Mouse (Mus musculus): ENCODE results near the gene Atp6v1fnb. TPM values are rescaled to one million over a fixed set of nuclear protein-coding genes. Genes with fewer than 3 reads are reported as not detected.

The Atp6v1fnb gene
- total and polyA plus RNA-seq, 3 experiments: 0.13 TPM; not detected in 2

DNA sequence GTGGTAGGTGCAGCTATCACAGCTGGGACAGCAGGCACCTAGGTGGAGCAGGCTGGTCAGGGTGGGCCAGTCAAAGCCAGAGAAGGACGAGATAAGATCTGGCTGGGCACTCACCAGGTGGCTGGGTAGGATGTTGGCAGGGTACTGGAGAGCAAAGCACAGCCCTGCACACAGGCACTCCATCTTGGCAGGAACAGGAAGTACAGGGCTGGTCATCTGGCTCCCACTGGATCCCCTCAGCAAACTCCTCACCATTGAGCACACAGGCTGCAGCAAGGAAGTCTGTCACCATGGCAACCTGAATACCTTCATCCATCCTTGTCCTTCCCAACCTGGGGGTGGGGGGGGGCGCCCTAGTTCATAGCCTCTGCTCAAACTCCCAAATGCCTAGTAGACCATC lies 26.6 kb downstream of the Atp6v1fnb start:
- Histone ChIP-seq H3K9ac (ENCODE audit: control insufficient read depth, low read depth, low read length, poor library complexity, severe bottlenecking) (no peak overlapping the region), H3K27me3 (ENCODE audit: control insufficient read depth in 1 of 2, insufficient read depth in 2 of 2, low read length in 2 of 2) (no peaks in the 10 kb centered on the region), H3K27ac (ENCODE audit: control insufficient read depth, low read depth, low read length) (no peak overlapping the region), H3K79me2 (ENCODE audit: control insufficient read depth, insufficient read depth, low read length, poor library complexity) (no peaks in the 10 kb centered on the region), H3K9me3 (replicated peaks; ENCODE audit: insufficient read depth, low read length) (no peaks in the 10 kb centered on the region), H3K36me3 (ENCODE audit: control insufficient read depth in 1 of 2, insufficient read depth in 2 of 2, low read length in 2 of 2) (peaks cover 0 to 17% of the 10 kb centered on the region in 2 experiments; a peak in 2 of 4 replicates), H3K4me3 (ENCODE audit: control insufficient read depth in 1 of 2, insufficient read depth in 1 of 2, low read depth in 2 of 2, low read length in 2 of 2) (no peak overlapping the region), H3K4me1 (ENCODE audit: control insufficient read depth in 1 of 2, insufficient read depth in 2 of 2, low read length in 2 of 2) (peaks cover 9 to 19% of the 10 kb centered on the region in 2 experiments)
- no peak for DNase-seq (ENCODE audit: low read depth, low spot score)
- no peak for TF ChIP-seq GATA1 (IDR thresholded peaks at IDR 0.05; ENCODE audit: low read depth, low read length)
- TF ChIP-seq GABPA (IDR thresholded peaks at IDR 0.05; ENCODE audit: low read depth, low read length): no peak
- no peak for TF ChIP-seq ETS1 (IDR thresholded peaks at IDR 0.05; ENCODE audit: low read depth, low read length)
- TF ChIP-seq RAD21 (IDR thresholded peaks at IDR 0.05; ENCODE audit: low read depth, low read length): no peak
- TF ChIP-seq CTCF (IDR thresholded peaks at IDR 0.05 in 2 of 3, conservative IDR thresholded peaks at IDR 0.05 in 1 of 3; ENCODE audit: control insufficient read depth in 1 of 3, insufficient read depth in 1 of 3, low read depth in 2 of 3, low read length in 3 of 3, poor library complexity in 1 of 3, severe bottlenecking in 1 of 3): no peak
- no peak for TF ChIP-seq MAFK (IDR thresholded peaks at IDR 0.05; ENCODE audit: borderline replicate concordance, low read depth, low read length)

DNA sequence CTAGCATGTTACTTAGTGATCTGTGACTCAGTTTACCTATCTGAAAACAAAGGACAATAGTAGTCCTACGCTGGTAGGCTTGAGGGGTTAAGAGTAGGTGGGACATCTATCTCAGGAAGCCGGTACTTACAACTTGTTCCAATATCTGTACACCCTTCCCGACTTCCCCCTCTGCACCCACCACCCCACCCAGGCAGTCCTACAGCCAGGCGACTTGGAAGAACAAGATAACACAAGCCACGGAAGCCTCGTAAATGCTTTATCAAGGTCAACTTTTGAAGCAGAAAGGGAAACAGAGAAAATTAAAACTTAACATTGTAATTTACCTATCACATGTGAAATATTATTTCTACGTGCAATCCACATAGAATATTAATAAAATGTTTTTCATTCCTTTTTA lies 28.9 kb downstream of the Atp6v1fnb start:
- peaks cover 0 to 17% of the 10 kb centered on the region in 2 experiments; a peak in 2 of 4 replicates for H3K36me3 ChIP-seq (ENCODE audit: control insufficient read depth in 1 of 2, insufficient read depth in 2 of 2, low read length in 2 of 2)
- no peaks in the 10 kb centered on the region for H3K27me3 ChIP-seq (ENCODE audit: control insufficient read depth in 1 of 2, insufficient read depth in 2 of 2, low read length in 2 of 2)
- TF ChIP-seq ETS1 (IDR thresholded peaks at IDR 0.05; ENCODE audit: low read depth, low read length) (peak; percentile 76), MAX (IDR thresholded peaks at IDR 0.05; ENCODE audit: low read length) (no peak), CHD2 (IDR thresholded peaks at IDR 0.05; ENCODE audit: low read length) (no peak), GATA1 (IDR thresholded peaks at IDR 0.05; ENCODE audit: low read depth, low read length) (peak; percentile 87), CHD1 (IDR thresholded peaks at IDR 0.05; ENCODE audit: low read depth, low read length) (0 out of 2 replicates have a peak, but pooled peaks have one; percentile 63), MAFK (IDR thresholded peaks at IDR 0.05; ENCODE audit: borderline replicate concordance, low read depth, low read length) (no peak), BHLHE40 (IDR thresholded peaks at IDR 0.05; ENCODE audit: borderline replicate concordance, low read depth, low read length) (0 out of 2 replicates have a peak, but pooled peaks have one; percentile 37), POLR2A (IDR thresholded peaks at IDR 0.05; ENCODE audit: control insufficient read depth in 1 of 2, insufficient read depth in 1 of 2, low read depth in 1 of 2, low read length in 2 of 2, poor library complexity in 1 of 2) (no peak), SIN3A (IDR thresholded peaks at IDR 0.05; ENCODE audit: low read length) (peak; percentile 71), SMC3 (IDR thresholded peaks at IDR 0.05; ENCODE audit: low read depth, low read length) (no peak), UBTF (IDR thresholded peaks at IDR 0.05; ENCODE audit: borderline replicate concordance, insufficient read depth, low read depth, low read length) (no peak), TCF12 (IDR thresholded peaks at IDR 0.05; ENCODE audit: low read depth, low read length) (peak; percentile 87), JUND (IDR thresholded peaks at IDR 0.05; ENCODE audit: low read depth, low read length) (no peak), KAT2A (conservative IDR thresholded peaks at IDR 0.05; ENCODE audit: low read depth, low read length) (0 out of 2 replicates have a peak, but pooled peaks have one; percentile 20), CTCF (IDR thresholded peaks at IDR 0.05 in 2 of 3, conservative IDR thresholded peaks at IDR 0.05 in 1 of 3; ENCODE audit: control insufficient read depth in 1 of 3, insufficient read depth in 1 of 3, low read depth in 2 of 3, low read length in 3 of 3, poor library complexity in 1 of 3, severe bottlenecking in 1 of 3) (no peak), ZKSCAN1 (IDR thresholded peaks at IDR 0.05; ENCODE audit: low read depth, low read length) (no peak), RCOR1 (IDR thresholded peaks at IDR 0.05; ENCODE audit: low read depth, low read length) (peak; percentile 83), EP300 (IDR thresholded peaks at IDR 0.05; ENCODE audit: low read depth in 1 of 2, low read length in 2 of 2) (peak; percentile 88 to 89), TBP (IDR thresholded peaks at IDR 0.05; ENCODE audit: low read depth, low read length) (no peak), NELFE (IDR thresholded peaks at IDR 0.05; ENCODE audit: low read depth, low read length) (no peak), ELF1 (IDR thresholded peaks at IDR 0.05; ENCODE audit: low read depth, low read length) (peak; percentile 45; the same call in 1 of the 2 replicates), MXI1 (IDR thresholded peaks at IDR 0.05; ENCODE audit: low read depth, low read length) (no peak), MYB (IDR thresholded peaks at IDR 0.05; ENCODE audit: low read depth, low read length) (no peak), TAL1 (IDR thresholded peaks at IDR 0.05; ENCODE audit: low read length) (peak; percentile 63), MEF2A (IDR thresholded peaks at IDR 0.05; ENCODE audit: extremely low read depth, insufficient replicate concordance, low read depth, low read length, poor library complexity, severe bottlenecking) (no peak), MAZ (IDR thresholded peaks at IDR 0.05; ENCODE audit: low read depth, low read length) (peak; percentile 90), USF2 (IDR thresholded peaks at IDR 0.05; ENCODE audit: borderline replicate concordance in 1 of 2, insufficient read depth in 1 of 2, low read depth in 1 of 2, low read length in 2 of 2) (no peak)

More for the DNA sequence above, 28.9 kb downstream of the Atp6v1fnb start:
- Histone ChIP-seq H3K4me3 (ENCODE audit: control insufficient read depth in 1 of 2, insufficient read depth in 1 of 2, low read depth in 2 of 2, low read length in 2 of 2) (peak overlapping the region in 1 of 2 experiments; percentile 24; a peak in 1 of 4 replicates), H3K9me3 (replicated peaks; ENCODE audit: insufficient read depth, low read length) (no peaks in the 10 kb centered on the region), H3K4me1 (ENCODE audit: control insufficient read depth in 1 of 2, insufficient read depth in 2 of 2, low read length in 2 of 2) (peaks cover 9 to 19% of the 10 kb centered on the region in 2 experiments), H3K79me2 (ENCODE audit: control insufficient read depth, insufficient read depth, low read length, poor library complexity) (no peaks in the 10 kb centered on the region), H3K27ac (ENCODE audit: control insufficient read depth, low read depth, low read length) (peak overlapping the region; percentile 77), H3K9ac (ENCODE audit: control insufficient read depth, low read depth, low read length, poor library complexity, severe bottlenecking) (peak overlapping the region; percentile 14; the same call in 1 of the 2 replicates)
- DNase-seq (ENCODE audit: low read depth, low spot score): peak; percentile 83

Data from MEL (cell line).